Mouse (Mus musculus): Measurements from ENCODE around the gene Slc36a2. TPM values are rescaled to one million over a fixed set of nuclear protein-coding genes. Genes with fewer than 3 reads are reported as not detected.

Gene Slc36a2
- total RNA-seq (2021) = 10 to 100 TPM; 89.2 to 97.0 TPM
- long read RNA-seq, experiment 1, transcript Slc36a2-201 (10 exons, 2,429 nt) = major isoform, 42 of 86 reads
- long read RNA-seq, experiment 1, transcript Slc36a2-202 (7 exons, 1,772 nt) = minor isoform, 8 of 86 reads
- long read RNA-seq, experiment 1, partial matches to known transcripts = 14 of 86 reads
- long read RNA-seq, experiment 1, other reads (novel, unspliced or antisense) = 22 of 86 reads
- long read RNA-seq, experiment 2, transcript Slc36a2-201 (10 exons, 2,429 nt) = major isoform, 55 of 81 reads
- long read RNA-seq, experiment 2, transcript Slc36a2-202 (7 exons, 1,772 nt) = minor isoform, 6 of 81 reads
- long read RNA-seq, experiment 2, partial matches to known transcripts = 9 of 81 reads
- long read RNA-seq, experiment 2, other reads (novel, unspliced or antisense) = 11 of 81 reads

DNA sequence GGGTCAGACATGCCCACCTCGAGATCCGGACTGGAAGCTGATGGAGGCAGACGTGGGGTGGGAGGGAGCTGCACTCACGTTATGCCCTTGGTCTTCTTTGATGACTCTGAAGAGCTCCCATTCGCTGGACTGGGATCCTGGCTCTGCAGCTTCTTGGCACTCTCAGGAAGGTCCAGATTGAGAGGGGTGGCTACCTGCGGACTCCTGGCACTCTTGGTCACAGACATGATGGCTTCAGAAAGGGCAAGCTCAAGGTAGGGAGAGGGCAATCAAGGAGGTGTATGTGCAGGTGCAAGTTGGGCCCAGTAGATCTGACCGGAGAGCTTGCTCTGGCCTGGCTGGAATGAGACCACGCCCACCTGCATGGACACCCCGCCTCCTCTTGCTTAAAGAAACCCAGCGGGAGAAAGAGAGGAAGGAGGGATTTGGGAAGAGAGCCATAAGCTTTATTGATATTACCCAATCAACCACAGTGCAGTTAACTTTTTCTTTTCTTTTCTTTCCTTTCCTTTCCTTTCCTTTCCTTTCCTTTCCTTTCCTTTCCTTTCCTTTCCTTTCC, at the start of gene Slc36a2:
Gene Slc36a2, minus strand, starts transcription at position 345 of the 559 bp plus-strand sequence.
- peak; percentile 59 to 62 for DNase-seq

DNA sequence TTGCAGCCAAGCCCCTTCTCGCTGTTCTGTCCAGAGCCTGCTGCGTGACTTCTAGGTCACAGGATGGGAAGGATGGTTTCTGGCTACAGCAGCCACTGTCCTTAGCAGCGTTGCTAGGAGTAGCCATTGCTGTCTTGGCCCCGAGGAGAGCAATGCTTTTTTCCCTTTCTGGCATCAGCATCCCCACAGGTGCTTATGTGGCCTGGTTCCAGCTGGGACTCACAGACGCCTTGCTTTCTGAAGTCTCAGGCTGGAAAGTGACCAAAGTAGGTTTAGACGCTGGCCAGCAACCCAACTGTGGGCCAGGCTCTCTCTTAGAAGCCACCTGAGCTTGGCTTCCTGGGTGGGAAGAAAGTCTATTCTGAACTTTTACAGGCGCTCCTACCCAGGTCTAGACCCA, 49.4 kb upstream of the Slc36a2 start:
- no peak for DNase-seq

- DNase-seq = no peak
Measured at GRCm38 (mm10) chr11:55231034-55231433, 46.2 kb upstream of the Slc36a2 start.

GRCm38 (mm10) chr11:55221306-55221705, 36.4 kb upstream of the Slc36a2 start:
- no peak for DNase-seq

DNA sequence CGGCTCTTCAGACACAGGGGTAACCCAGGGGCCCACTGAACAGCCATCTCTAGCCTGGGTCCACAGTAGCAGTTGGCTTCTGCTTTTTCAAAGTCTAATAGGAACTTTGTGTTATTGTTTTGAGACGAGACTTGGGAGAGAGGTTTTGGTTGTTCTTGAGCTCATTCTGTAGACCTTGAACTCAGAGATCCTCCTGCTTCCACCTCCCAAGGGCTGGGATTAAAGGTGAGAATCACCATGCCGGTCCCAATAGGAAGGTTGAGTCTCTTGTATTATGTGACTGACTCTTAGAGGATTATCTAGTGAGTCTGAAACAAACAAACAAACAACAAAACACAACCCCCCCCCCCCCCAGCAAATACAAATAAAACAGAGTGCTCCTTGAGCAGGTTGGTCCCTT, 33.6 kb upstream of the Slc36a2 start:
- no peak for DNase-seq

GRCm38 (mm10) chr11:55217880-55218279, 33.0 kb upstream of the Slc36a2 start:
- DNase-seq = no peak

DNA sequence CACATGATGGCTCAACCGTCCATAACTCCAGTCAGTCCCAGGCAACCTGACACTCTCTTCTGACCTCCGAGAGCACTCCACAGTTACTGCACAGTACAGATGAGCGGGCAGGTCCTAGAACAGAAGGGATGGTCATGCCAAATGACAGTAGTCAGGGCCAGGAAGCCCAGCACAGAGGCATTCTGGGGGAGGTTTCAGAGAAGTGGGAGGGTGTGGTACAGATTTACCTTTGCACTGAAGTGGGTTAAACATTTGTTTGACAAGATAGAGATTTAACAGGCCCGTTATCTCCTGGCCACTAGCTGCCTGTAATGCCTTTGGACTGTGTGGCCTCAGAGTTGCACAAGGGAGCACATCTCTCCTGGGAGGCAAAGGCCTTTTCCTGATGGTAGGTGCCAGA, 32.5 kb upstream of the Slc36a2 start:
- DNase-seq = no peak

GRCm38 (mm10) chr11:55216830-55217229, 32.0 kb upstream of the Slc36a2 start:
- DNase-seq = no peak

DNA sequence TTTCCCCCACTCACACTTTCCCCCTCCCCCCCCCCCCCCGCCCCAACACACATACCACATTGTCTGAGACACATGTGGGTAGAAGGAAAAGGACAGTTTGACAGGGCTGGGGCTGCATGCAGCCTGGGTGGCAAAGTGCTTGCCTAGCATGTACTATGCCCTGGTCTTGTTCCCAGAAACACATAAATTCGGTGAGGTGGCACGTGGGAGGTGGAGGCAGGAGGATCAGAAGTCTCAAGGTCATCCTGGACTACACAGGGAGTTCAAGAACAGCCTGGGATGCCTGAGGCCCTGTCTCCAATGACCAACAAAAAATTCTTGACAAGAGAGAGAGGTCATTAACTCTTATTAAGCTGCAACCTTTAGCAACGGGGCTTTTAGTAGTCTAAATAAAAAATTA, 31.2 kb upstream of the Slc36a2 start:
- DNase-seq = no peak

- no peak for DNase-seq
Measured at GRCm38 (mm10) chr11:55214978-55215377, 30.1 kb upstream of the Slc36a2 start.

- peak in 1 of 2 experiments; percentile 24 for DNase-seq
Measured at GRCm38 (mm10) chr11:55214161-55214560, 29.3 kb upstream of the Slc36a2 start.

- DNase-seq = no peak
Measured at GRCm38 (mm10) chr11:55213518-55213917, 28.6 kb upstream of the Slc36a2 start.

GRCm38 (mm10) chr11:55209626-55210353, 24.9 kb upstream of the Slc36a2 start:
- DNase-seq = no peak

GRCm38 (mm10) chr11:55209032-55209431, 24.2 kb upstream of the Slc36a2 start:
- DNase-seq = no peak

DNA sequence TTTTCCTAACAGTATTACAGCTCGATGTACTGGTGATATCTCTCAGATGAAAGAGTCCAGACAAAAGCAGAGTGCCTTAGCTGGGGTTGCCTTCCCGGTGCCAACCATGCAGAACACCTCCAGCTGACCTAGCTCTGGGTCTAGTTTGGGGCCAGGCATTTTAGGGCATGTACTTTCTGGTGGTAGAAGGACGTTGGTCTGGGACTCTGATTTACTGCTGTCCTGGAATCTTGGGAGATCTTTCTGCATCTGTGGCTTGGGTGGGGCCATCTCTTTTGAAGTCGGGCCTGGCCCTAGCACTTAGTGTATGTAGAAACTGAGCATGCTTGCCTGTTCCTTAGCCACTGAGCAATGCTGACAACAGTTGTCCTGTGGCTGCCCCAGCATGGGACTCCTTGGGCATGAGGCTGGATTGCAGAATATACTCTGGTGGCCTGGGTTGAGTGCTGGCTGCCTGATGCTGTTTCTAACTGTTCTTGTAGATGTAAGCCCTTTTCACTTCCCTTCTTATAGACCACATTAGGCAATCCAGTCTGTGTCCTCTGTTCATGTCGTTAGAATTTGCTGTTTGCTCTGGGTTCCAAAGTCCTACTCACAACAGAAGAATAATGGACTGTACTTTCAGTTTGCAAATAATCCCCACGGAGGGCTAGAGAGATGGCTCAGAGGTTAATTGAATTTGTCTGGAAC, 23.3 kb upstream of the Slc36a2 start:
- DNase-seq = no peak

DNA sequence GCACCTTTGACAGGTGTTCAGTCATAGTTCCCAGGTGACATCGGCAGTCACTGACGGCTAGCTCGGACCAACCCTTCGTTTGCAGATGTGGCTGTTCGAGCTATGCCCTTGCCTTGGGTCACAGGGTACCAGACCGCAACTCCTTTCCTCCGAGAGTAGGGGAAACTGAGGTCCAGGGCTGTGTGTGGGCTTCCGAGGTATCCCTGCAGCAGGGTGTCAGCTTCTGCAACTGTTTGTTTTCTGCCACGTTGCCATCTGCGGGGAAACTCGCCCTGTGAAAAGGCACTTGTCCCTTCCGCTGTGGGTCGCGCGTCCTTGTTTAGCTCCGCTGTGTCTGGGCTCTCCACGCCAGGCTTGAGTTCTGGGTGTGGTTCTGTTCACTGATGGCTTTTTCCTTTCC, 19.7 kb upstream of the Slc36a2 start:
- DNase-seq = peak; percentile 42 to 45

- DNase-seq = peak; percentile 97 to 98
Measured at GRCm38 (mm10) chr11:55204159-55204596, 19.3 kb upstream of the Slc36a2 start, which contains the start of gene Slc36a1. Slc36a1 (plus strand) TSS chr11:55204350.

DNA sequence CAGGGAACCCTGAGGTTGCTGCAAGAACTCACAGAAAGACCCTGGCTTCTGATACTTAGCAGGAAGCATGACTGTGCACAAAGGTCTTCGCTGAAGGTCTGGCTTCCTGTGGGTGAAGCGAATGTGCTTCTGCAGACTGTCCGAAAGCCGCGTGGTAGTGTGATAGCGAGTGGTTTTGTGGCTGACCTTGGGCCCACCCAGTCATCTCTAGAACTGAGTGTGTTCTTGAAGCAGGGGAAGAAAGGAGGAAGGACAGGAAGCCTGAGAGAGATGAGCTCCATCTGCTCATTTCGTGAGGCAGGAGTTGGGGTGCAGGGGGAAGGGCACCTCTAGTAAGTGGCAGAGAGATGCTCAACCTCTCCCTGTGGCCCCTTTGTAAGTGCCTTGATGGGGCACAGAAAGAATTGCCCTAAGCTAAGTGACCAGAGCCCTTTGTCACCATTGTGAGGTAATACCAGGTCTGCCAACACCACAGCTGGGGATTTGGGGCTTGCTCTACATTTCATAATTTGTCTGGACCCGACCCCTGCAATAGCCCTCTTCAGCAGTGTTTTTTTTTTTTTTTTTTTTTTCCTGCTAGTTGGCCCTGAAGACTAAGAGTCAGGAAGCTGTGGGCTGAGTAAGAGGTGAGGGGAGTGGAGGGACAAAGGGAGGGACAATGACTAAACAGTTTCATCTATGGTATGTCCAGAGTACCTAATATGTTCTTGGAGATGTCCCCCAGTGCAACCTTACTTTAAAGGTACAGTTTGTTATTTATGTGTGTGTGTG, 13.0 kb upstream of the Slc36a2 start:
- DNase-seq = no peak

GRCm38 (mm10) chr11:55197086-55197485, 12.2 kb upstream of the Slc36a2 start:
- no peak for DNase-seq

DNA sequence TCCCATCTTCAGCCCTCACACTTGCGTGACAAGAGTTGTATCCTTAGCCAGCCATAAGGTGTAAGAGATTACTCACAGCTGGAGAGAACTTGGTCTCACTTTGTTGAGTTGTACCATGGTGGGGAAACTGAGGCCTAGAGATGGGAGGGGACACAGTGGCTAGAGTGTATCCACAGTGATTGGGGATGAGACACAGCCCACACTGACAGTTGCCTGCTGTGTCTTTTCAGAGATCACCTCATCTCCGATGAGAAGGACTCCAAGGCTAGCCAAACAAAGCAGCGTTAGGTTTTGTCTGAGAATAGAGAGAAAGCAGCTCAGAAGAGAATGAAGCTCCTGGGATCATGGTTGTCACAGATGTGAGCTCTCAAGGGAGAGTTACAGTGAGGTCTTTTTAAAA, 5.3 kb upstream of the Slc36a2 start:
- DNase-seq = no peak

DNA sequence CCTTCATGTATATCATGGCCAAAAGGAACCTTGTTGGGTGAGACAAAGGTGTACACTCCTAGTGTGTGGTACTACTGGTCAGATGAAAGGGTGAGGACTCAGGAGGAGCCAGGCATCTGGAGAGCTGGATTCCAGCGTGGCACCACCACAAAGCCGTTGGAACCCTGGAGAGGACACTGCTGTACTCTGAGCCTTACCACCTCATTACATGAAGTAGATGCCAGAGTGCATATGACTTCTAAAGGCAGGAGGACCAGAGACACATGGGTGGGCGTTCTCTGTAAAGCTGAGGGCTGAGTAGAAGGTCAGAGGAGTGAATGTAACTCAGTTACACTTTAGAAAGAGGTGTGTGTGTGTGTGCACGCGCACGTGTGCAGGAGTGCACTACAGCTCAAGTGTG, 2.9 kb upstream of the Slc36a2 start:
- no peak for DNase-seq

GRCm38 (mm10) chr11:55187292-55187691, 2.4 kb upstream of the Slc36a2 start:
- peak in 1 of 2 experiments; percentile 47 for DNase-seq
